Mouse (Mus musculus) frontal cortex, postnatal 10 days (tissue): Measurements from ENCODE around the gene Gm20479.

ENCODE experiments used
- DNase-seq, 2 experiments: peaks; one replicate each; pipeline ENCODE4 v3.0.0; 2022; ENCODE audit warnings: low spot score in 2 of 2, mixed read lengths in 1 of 2

The Gm20479 gene

GRCm38 (mm10) chr7:27356861-27357594 lies at the start of gene Gm20479:
TSS of gene Gm20479 (minus strand) at chr7:27357419.
- no peak for DNase-seq

DNA sequence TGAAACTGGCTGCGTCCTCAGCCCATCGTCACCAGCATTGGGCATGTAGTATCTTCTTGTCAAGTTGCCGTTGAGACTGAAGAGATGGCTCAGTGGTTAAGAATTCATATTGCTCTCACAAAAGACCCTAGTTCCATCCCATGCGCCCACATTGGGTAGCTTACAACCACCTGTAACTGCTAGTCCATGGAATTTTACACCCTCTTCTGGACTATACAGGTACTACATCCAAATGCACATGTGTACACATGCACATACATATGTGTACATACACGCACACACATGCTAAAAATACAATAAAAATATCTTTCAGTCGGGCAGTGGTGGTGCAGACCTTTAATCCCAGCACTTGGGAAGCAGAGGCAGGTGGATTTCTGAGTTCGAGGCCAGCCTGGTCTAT lies 49.3 kb upstream of the Gm20479 start:
- no peak for DNase-seq

- DNase-seq: no peak
Measured at GRCm38 (mm10) chr7:27404203-27404942, 47.2 kb upstream of the Gm20479 start.

- peak in 1 of 2 experiments; percentile 56 for DNase-seq
Measured at GRCm38 (mm10) chr7:27402675-27403074, 45.5 kb upstream of the Gm20479 start.

- DNase-seq: no peak
Measured at GRCm38 (mm10) chr7:27400545-27400944, 43.3 kb upstream of the Gm20479 start.

GRCm38 (mm10) chr7:27397048-27397949 lies 40.1 kb upstream of the Gm20479 start:
- peak in 1 of 2 experiments; percentile 68 for DNase-seq

DNA sequence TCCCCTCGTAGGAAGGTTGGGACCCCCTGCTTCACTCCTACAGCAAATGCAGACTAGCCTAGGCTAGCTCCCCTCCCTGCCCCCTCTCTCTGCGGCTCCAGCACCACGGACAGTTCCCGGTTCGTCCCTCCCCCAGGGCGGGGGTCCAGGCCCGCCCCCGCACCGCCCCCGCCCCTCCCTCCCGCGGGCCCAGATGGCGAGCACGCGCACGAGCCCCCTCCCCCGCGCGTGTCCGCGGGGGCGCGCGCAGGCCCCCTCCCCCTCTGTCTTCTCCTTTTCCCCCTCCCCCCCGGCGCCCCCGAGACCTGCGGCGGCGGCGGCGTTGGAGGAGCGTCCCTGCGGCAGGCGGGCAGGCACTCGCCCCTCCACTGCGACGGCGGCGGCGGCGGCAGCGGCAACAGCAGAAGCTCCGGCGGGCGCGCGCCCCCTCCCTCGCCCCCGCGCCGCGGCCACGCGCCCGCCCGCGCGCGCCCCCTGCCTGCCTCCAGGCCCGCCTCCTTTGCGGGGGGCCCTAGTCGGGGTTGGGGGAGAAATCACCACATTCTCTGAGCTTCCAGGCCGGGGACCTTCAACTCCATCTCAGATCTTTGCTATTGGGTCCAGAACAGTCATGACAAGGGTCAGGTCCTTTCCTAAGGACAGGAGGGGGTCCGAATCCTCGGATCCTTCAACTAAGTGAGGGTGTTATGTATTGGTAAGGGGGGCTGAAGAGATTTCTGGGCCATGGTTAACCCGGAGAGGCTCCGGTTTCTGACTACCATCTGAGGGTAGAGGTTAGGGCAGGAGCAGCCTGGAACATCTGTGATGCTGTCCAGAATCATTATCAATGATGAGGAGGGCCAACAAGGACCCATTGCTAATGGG lies 39.2 kb upstream of the Gm20479 start:
- peak in 1 of 2 experiments; percentile 57 for DNase-seq

DNA sequence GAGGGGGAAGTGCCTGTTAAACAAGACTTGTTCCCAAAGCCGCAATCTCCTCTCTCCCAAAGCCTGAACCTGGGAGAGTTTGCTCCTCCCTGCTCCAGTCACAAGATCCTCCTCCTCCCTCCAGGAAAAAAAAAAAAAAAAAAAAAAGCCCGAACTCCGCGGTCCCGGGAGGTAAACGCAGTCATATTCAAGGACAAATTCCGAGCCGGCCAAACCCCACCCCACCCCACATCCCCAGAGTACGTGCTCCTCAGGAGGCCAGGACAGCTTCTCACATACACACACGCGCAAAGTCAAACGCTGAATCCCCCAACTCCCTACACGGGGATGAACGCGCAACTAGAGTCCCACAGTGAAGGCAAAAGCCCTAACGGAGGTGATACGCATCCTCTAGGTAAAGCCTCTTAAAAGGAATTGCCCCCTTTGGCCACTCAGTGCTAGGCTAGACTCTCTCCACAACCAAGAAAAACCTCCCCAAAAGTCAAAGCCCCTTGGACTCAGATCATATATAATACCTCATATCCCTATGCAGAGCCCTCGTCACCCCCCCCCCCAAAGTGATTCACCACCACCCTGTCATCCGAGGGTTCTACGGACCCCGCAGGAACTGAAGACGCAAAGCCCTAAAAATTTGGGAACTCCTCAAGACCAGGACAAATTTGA lies 38.4 kb upstream of the Gm20479 start:
- DNase-seq: no peak

DNA sequence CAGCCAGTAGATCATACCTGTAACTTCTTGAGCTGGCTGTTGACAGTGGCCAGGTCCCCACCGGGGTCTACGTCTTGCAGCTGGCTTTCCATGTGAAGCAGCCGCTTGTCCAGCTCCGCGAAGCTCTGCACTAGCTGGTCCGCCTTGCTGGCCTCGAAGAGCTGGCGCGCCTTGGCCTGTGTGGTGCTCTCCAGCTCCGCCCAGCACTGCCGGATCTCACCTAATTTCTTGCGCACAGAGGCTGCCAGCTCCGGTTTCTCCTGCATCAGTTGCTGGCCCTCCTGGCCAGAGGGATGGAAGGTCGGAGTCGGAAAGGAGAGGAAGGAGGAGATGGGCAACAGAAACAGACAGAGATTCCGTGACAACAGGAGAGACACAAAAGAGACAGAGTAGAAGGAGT lies 34.2 kb upstream of the Gm20479 start:
- DNase-seq: no peak

GRCm38 (mm10) chr7:27389213-27389612 lies 32.0 kb upstream of the Gm20479 start:
- no peak for DNase-seq

- no peak for DNase-seq
Measured at GRCm38 (mm10) chr7:27384731-27385130, 27.5 kb upstream of the Gm20479 start.

DNA sequence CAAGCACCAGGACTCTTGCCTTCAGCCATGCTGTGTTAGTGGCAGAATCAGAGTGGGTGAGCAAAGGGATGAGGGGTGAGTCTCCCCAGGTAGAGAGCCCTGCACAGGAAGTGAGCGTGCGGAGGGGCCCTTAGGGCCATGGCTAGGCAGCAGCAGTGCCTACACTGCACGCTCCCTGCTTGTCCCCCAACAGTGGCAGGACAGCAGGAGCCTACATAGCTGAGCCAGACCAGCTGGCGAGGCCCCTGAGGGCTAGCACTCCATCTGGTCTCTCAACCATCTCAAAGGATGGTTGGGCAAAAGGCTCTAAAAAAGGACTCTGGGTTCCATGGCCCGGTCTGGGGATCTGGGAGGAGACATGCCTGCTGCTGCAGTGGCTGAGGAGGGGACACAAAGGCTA lies 26.9 kb upstream of the Gm20479 start:
- no peak for DNase-seq

- no peak for DNase-seq
Measured at GRCm38 (mm10) chr7:27383233-27383632, 26.0 kb upstream of the Gm20479 start.

DNA sequence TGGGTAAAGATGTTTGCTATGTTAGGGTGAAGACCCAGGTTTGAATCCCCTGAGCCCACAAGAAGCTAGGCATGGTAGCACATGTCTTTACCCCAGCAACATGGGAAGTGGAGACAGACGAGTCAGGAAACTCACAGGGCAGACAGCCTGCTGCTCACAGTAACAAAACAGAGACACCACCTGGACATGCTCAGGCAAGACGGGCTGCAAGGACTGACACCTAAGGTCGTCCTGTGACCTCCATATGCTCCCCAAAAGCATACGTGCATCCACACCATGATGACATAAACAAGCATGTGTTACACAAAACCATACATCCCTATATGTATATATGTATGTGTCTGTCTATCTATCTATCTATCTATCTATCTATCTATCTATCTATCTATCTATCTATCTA lies 24.3 kb upstream of the Gm20479 start:
- no peak for DNase-seq

- DNase-seq: no peak
Measured at GRCm38 (mm10) chr7:27381009-27381408, 23.8 kb upstream of the Gm20479 start.

DNA sequence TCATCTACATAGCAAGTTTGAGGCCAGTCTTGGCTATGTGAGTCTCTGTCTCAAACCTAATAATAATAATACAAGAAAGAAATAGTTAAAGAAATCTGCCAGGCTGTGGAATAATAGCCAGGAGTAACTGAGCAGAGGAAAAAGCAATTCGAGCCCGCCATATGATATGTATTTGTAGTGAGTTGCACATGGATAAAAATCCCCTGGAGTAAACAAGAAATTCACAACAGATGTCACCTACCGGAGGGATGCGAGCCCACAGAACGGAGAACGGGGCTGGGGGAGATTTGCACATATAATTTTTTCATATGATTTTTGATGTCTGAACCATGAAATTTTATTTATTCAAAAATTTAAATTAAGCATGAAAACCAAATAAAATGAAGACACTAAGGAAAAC lies 22.6 kb upstream of the Gm20479 start:
- DNase-seq: no peak

DNA sequence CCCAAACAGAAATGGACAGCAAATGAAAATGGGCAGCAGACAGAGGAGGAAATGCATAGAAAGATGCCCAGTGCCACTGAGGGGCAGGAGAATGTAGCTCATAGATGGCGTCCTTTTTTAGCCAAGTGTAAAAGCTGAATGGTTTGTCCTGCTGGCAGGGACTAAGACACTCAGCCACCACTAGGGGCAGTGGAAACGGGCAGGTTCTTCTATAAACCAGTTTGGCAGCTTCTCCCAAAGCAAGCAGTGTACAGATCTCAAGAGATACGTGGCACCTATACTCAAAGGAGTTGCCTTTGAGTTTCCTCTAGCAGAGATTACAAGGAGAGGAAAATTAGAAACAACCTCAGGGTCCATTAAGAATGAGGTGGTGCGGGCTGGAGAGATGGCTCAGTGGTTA lies 21.2 kb upstream of the Gm20479 start:
- DNase-seq: no peak

- DNase-seq: no peak
Measured at GRCm38 (mm10) chr7:27375274-27375673, 18.1 kb upstream of the Gm20479 start.

DNA sequence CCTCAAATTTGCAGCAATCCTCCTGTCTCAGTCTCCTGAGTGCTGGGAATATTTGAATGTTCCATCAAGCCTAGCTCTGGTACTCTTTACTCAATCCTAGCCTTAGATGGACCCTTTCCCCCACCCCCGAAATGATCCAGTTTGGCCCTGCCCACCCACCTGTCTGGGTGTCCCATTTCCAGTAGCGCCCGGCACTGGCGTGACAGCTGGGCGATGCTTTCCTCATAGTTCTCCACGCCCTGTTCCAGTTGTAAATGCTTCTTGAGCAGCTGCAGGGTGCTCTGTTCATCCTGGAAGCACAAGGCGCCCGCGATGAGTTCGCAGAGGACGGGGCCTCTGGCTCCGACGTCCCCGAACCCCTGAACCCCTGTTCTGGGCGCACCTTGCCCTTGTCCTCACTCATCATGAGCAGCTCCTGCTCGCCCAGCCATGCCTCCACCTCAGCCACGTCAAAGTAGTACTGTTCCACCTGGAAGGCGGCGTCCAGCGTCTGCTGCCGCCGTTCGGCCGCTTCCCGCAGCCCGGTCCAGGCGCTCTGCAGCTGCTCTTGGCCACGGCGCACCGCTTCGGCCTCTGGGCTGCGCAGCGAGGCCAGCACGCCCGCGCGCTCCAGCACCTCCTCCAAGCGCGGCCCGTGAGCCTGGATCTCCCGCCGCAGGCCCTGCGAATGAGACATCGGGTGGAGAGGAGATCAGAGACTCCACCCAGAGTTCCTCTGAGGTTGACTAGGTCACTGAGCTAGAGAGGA lies 14.7 kb upstream of the Gm20479 start:
- no peak for DNase-seq

DNA sequence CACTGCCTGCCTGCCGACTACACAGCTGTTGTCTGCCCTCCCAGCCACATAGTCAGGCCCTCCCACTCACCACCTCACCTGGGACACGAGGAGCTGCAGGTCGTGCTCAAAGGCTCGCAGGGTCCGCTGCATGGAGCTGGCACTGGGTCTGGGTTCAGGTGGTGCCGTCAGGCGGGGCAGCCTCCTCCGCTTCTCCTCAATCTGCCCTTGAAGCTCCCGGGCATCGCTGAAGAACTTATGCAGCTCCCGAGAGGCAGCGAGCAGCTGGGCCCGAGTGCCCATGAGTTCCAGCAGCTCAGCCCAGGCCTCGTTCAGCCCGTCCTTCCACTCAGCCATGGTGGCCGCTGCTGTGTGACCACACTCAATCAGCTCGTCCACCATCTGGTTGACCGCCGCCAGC lies 11.9 kb upstream of the Gm20479 start:
- DNase-seq: no peak
